In the genomic region with DNA sequence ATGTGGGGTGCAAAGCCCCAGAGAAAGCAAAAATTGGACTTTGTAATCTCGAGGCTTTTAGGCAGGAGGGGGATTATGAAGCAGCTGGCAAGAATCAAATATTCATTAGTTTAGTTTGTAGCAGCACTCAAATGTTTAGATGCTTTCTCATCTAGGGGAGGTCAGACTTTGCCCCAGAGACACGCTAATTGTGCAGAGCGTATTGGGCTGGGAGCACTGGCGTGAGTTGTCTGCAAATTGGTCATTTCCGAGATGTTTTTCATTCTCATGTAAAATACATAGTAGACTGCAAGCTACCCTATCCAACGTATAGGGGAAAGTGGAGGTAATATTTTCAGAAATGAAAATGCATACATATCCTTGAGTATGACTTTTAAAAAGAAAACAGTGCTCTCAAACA, we compare ENCODE assay signal across 17 mouse cellular contexts.
"Had no signal": no experiment of that assay in that cellular context is flagged by ENCODE, and none has a peak within 500 bp of the region (broad histone marks: within the 10 kb centered on the region; RNA-seq: fewer than 3 reads in every experiment).

No protein-coding gene starts in this region.

- H3K9ac ChIP-seq: intestine, embryonic 15.5 days; limb, embryonic 12.5 days; limb, embryonic 15.5 days; liver, embryonic 12.5 days; liver, embryonic 15.5 days; stomach, embryonic 15.5 days had no signal

- H3K4me1 ChIP-seq: intestine, embryonic 15.5 days; liver, embryonic 12.5 days; liver, embryonic 15.5 days had no signal

- H3K4me3 ChIP-seq: intestine, embryonic 15.5 days; limb, embryonic 12.5 days; limb, embryonic 15.5 days; liver, embryonic 12.5 days; liver, embryonic 15.5 days; stomach, embryonic 15.5 days had no signal

- H3K36me3 ChIP-seq: intestine, embryonic 15.5 days; limb, embryonic 12.5 days; limb, embryonic 15.5 days; liver, embryonic 12.5 days; liver, embryonic 15.5 days; stomach, embryonic 15.5 days had no signal

- ATAC-seq: intestine, embryonic 15.5 days; liver, embryonic 12.5 days; midbrain, embryonic 16.5 days had no signal

- H3K27me3 ChIP-seq: intestine, embryonic 15.5 days; limb, embryonic 12.5 days; limb, embryonic 15.5 days; liver, embryonic 12.5 days; liver, embryonic 15.5 days; stomach, embryonic 15.5 days had no signal

- H3K9me3 ChIP-seq: intestine, embryonic 15.5 days; limb, embryonic 12.5 days; limb, embryonic 15.5 days; liver, embryonic 12.5 days; liver, embryonic 15.5 days; stomach, embryonic 15.5 days had no signal

- H3K4me2 ChIP-seq: intestine, embryonic 15.5 days; limb, embryonic 12.5 days; limb, embryonic 15.5 days; liver, embryonic 12.5 days; liver, embryonic 15.5 days; stomach, embryonic 15.5 days had no signal

- H3K27ac ChIP-seq: intestine, embryonic 15.5 days; limb, embryonic 12.5 days; limb, embryonic 15.5 days; liver, embryonic 12.5 days; liver, embryonic 15.5 days; stomach, embryonic 15.5 days had no signal

- DNase-seq: kidney, adult 11 months; kidney, adult 8-10 months; kidney, postnatal 4 days; left cerebral cortex, postnatal 4 days; lung, adult 2 months; right cerebral cortex, postnatal 25 days; spleen, adult 18-20 months; thymus, adult 2 months; thymus, postnatal 14 days; thymus, postnatal 4 days had no signal
